Mouse (Mus musculus): ENCODE results near the gene Akap1. TPM values are rescaled to one million over a fixed set of nuclear protein-coding genes. Genes with fewer than 3 reads are reported as not detected.
"Not testable (repeated sequence)": the region's sequence is repeated elsewhere in the genome, so short reads cannot be mapped to it uniquely, and the experiment has no call there.

Gene Akap1
- 102 and 114 TPM in 2 replicates for polyA plus RNA-seq (2012; ENCODE audit: insufficient read depth, insufficient read length, missing spikeins)

DNA sequence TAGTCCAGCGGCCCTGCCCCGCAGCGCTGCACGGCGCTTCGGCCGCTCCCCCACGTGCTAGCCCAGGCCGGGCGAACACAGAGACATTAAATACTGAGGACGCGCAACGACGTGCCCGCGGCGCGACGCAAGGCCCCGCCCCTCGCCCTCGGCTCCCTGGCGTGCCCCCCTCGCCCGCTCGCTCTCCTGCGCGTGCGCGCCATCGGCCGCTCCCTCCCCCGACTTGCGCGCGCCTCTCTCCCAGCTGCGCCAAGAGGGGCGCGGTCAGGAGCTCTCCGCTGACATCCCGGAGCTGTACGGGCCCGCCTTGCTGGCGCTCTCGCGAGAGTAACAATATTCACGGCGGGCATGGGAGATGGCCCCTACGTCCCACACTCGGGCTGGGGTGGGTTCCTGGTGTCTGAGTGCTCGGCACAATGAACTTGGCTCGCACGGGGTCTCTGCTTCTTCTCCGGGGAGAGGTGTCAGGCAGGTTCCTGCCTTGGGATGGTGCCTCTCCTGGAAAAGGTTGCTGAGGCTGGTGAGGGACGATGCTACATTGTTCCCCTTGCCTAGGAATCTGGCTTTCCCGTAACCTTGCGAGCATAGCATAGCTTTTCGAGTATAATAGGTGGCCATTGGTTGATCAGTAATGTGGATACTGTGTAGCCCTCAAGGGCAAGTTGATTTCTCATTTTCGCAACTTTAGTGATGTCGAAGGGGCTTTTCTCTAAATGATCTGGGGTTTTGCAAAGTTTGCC, at the start of gene Akap1:
TSS of gene Akap1 (minus strand) at position 129 of the 740 bp plus-strand sequence.
- peak within 1 kb of the TSS; percentile 83 for H3K4me3 ChIP-seq (ENCODE audit: insufficient read depth, low read depth, low read length)
- H3K27ac ChIP-seq (replicated peaks; ENCODE audit: low read depth, low read length), result peak within 1 kb of the TSS; percentile 94
- peaks cover 2% of the 10 kb centered on the region; the same call in 1 of the 2 replicates for H3K4me1 ChIP-seq (ENCODE audit: control insufficient read depth, insufficient read depth, insufficient read length, low read length)

DNA sequence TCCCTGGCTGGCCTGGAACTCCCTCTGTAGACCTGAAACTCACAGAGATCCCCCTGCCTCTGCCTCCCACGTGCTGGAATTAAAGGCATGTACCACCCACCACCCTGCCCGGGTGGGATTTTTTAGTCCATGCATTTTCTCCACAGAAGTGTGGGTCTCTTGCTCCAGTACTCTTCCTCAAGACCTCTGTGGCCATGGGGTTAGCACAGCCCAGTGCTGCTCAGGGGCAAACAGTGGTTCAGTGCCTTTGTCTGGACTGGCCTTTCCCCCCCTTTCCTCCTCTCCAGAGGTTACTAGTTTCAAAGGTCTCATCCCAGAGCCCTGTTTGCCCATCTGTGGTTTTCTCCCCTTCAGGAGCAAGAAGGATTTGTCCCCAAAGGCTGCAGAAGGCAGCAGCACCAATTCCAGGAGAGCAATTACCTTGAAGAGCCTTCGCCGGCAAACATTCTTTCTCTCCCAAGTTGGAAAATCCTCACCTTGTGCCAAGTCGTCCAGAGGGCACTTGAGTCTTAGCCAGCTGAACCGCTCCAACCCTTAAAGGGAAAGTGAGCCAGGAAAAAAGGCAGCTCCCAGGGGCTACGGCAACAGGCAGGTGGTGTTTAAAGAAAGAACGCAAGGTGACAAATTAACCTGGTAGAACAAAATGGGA, 45.1 kb upstream of the Akap1 start:
- Histone ChIP-seq H3K4me3 (ENCODE audit: insufficient read depth, low read depth, low read length) (no peak overlapping the region), H3K4me1 (ENCODE audit: control insufficient read depth, insufficient read depth, insufficient read length, low read length) (peaks cover 20% of the 10 kb centered on the region), H3K27ac (replicated peaks; ENCODE audit: low read depth, low read length) (peak overlapping the region; percentile 89)

DNA sequence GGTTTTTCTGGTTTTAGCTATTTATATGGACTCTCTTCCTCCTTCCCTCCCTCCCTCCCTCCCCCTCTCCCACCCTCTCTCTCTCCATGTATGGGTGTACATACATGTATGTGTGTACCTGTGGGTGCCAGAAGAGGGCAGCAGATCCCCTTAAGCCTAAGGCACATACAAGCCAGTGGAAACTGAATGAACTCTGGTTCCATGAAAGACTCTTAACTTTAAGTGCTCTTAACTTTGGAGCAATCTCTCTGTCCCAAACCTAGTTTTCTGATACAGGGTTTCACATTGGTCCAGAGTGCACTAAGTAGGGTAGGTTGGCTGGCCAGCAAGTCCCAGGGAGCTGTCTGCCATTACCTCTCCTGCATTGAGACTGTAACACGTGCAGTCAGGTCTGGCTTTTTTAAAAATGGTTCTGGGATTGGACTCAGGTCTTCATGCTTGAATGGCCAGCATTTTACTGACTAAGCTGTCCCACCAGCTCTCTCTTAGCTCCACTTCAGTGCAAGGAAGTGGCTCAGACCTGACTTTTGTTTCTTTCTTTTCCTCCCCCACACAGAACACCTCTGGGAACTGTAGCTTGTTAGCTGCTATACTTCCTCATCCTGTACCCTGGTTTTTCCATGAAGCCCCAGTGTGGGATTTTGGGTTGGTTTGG, 44.3 kb upstream of the Akap1 start:
- Histone ChIP-seq H3K4me1 (ENCODE audit: control insufficient read depth, insufficient read depth, insufficient read length, low read length) (peaks cover 20% of the 10 kb centered on the region), H3K27ac (replicated peaks; ENCODE audit: low read depth, low read length) (peak overlapping the region; percentile 89)

DNA sequence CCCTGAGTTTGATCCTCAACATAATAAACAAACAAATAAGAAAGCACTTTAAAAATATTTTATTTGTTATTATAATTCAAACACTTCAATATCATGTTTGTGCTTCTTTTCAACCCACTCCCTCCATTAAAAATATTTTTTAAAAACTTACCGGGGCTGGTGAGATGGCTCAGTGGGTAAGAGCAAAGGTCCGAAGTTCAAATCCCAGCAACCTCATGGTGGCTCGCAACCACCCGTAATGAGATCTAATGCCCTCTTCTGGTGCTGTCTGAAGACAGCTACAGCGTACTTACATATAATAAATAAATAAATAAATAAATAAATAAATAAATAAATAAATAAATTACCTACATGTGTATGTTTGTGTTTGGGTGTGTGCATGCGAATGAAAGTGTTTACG, 43.5 kb upstream of the Akap1 start:
- Histone ChIP-seq H3K4me1 (ENCODE audit: control insufficient read depth, insufficient read depth, insufficient read length, low read length) (peaks cover 20% of the 10 kb centered on the region), H3K4me3 (ENCODE audit: insufficient read depth, low read depth, low read length) (no peak overlapping the region), H3K27ac (replicated peaks; ENCODE audit: low read depth, low read length) (no peak overlapping the region)

More for the DNA sequence above, 44.3 kb upstream of the Akap1 start:
- H3K4me3 ChIP-seq (ENCODE audit: insufficient read depth, low read depth, low read length), result no peak overlapping the region

DNA sequence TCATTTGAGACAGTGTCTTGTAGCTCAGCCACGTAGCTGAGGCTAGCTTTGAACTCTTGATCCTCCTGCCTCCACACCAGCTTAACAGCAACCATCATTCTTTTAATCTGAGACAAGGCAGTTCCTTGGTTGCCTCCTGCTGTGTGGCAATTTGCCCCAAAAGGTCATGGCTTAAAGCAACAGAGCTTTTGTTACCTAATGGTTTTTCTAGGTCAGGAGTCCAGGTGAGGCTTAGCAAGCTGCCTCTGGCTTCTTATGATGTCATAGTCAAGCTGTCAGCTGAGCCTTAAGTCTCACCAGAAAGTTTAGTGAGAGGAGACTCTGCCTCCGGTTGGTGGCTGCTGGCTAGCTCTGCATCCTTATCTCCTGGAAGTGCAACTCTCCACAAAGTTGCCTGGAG, 41.2 kb upstream of the Akap1 start:
- H3K4me3 ChIP-seq (ENCODE audit: insufficient read depth, low read depth, low read length), result no peak overlapping the region
- H3K27ac ChIP-seq (replicated peaks; ENCODE audit: low read depth, low read length), result peak overlapping the region; percentile 41
- H3K4me1 ChIP-seq (ENCODE audit: control insufficient read depth, insufficient read depth, insufficient read length, low read length), result peaks cover 24% of the 10 kb centered on the region

DNA sequence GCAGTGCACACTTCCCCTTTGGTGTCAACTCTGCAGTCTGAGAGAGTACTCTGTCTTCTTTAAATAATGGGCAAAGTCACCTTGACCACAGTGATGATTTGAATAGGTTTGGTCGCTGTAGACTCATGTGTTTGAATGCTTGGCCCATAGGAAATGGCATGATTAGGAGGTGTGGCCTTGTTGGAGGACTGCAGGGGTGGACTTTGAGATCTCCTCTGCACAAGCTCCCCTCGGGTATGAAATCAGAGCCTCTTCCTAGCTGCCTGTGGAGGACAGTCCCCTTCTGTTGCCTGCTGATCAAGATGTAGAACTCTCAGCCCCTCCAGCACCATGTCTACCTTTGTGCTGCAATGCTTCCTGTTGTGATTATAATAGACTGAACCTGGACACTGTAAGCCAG, 39.7 kb upstream of the Akap1 start:
- Histone ChIP-seq H3K4me1 (ENCODE audit: control insufficient read depth, insufficient read depth, insufficient read length, low read length) (peaks cover 17% of the 10 kb centered on the region), H3K27ac (replicated peaks; ENCODE audit: low read depth, low read length) (no peak overlapping the region), H3K4me3 (ENCODE audit: insufficient read depth, low read depth, low read length) (no peak overlapping the region)

DNA sequence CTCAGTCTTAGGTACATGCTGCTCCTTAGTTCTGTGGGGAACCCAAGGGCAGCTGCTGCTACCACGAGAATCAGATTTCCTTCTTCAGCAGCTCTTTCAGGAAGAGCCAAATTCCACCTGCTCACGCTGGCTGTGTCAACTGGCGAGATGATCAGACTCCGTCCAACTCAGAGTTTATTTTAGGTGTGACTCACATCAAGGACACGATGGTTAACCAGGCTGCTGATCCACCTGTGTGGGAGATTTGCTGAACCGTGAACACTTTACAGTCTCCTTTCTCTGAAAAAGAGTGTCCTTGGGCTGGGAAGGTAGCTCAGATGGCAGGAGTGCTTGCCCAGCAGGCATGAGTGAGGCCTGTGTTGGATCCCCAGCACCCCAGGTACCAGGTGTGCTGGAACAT, 38.4 kb upstream of the Akap1 start:
- Histone ChIP-seq H3K27ac (replicated peaks; ENCODE audit: low read depth, low read length) (peak overlapping the region; percentile 38), H3K4me3 (ENCODE audit: insufficient read depth, low read depth, low read length) (no peak overlapping the region), H3K4me1 (ENCODE audit: control insufficient read depth, insufficient read depth, insufficient read length, low read length) (peaks cover 16% of the 10 kb centered on the region)

DNA sequence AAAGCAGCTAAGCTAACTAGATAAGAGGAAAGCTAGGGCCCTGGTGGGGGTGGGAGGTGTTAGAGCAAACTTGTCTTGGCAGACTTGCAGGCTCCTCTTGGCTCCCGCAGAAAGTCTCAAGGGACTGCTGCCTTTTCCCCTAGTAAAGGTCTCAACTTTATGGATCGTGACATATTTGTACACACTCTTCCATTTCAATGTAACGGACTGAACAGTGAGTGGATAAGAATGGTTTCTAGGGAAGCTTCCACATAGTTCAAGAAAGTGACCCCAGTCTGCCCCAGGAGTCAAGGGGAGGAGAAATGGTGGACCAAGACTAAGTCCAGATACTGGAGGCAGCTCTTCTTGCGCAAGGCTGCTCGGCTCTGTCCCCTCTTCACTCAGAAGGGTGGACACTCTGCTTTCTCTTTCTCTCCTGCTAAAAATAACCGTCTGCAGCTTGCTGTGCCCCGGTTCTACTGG, 37.0 kb upstream of the Akap1 start:
- Histone ChIP-seq H3K27ac (replicated peaks; ENCODE audit: low read depth, low read length) (peak overlapping the region; percentile 99), H3K4me1 (ENCODE audit: control insufficient read depth, insufficient read depth, insufficient read length, low read length) (peaks cover 16% of the 10 kb centered on the region), H3K4me3 (ENCODE audit: insufficient read depth, low read depth, low read length) (0 out of 2 replicates have a peak overlapping the region, but pooled peaks have one; percentile 11)

DNA sequence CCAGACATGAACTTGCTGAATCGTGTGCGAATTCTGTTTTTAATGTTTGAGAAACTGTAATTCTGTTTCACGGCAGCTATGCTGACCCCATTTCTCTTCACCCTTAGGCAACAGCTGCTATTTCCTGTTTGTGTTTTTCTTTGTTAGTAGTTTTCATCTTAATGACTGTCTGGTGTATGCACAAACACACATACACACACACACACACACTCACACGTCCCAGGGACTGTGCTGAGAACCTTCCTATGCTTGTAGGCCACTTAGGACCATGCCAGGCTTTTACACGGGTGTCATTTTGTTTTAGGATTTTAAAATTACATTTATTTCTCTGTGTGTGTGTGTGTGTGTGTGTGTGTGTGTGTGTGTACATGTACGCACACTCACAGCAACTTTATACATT, 35.2 kb upstream of the Akap1 start:
- Histone ChIP-seq H3K4me3 (ENCODE audit: insufficient read depth, low read depth, low read length) (no peak overlapping the region), H3K27ac (replicated peaks; ENCODE audit: low read depth, low read length) (no peak overlapping the region), H3K4me1 (ENCODE audit: control insufficient read depth, insufficient read depth, insufficient read length, low read length) (peaks cover 11% of the 10 kb centered on the region)

DNA sequence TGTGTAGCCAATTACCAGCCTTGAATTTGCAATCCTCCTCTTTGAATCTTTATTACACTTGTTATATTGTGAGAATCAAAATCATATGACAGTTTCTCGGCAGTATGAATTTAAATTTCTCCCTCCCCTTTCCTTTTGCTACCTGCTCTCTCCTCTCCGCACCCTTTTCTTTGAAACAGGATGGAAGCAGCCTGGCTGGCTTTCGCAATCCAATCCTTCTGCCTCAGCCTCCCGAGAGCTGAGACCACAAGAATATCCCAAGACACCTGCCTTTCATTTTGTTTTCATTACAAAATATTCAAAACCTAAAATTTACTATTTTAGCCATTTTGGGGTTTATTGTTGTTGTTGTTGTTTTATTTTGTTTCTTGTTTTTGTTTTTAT, 34.0 kb upstream of the Akap1 start:
- Histone ChIP-seq H3K4me1 (ENCODE audit: control insufficient read depth, insufficient read depth, insufficient read length, low read length) (peaks cover 11% of the 10 kb centered on the region), H3K27ac (replicated peaks; ENCODE audit: low read depth, low read length) (peak overlapping the region; percentile 98), H3K4me3 (ENCODE audit: insufficient read depth, low read depth, low read length) (no peak overlapping the region; the same call in 1 of the 2 replicates)

DNA sequence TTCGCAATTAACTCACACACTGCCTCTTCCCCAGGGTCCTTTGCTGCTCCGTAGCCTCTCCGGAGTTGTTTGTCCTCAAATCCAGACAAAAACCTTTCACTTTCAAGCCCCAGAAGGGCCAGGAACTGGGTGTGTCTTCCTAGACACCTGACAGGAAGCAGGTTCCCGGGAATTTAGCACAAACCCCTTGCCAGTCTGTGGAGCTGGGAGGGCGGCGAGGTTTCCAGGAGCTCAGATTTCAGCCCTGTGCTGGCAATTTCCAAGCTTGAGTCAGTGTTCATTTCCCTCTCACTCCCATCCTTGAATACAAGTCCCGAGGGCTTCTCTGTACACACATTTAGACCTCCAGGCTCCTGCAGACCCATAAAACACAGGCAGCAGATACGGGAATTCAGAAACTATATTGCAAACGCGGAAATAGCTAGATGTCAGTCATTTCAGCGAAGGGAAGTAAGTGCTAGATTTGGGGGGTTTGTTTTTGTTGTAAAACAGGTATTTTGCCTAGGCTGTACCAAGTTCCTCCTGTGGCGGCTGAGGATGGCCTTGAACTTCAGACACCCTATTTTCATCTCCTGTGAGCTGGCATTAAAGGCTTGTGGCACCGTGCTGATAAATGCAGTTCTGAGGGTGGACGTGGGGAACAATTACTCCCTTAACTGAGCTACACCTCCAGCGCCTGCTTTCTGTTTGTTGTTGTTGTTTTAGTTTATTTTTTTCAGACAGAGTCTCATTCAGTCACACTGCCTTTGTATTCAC, 33.4 kb upstream of the Akap1 start:
- Histone ChIP-seq H3K4me1 (ENCODE audit: control insufficient read depth, insufficient read depth, insufficient read length, low read length) (peaks cover 11% of the 10 kb centered on the region), H3K4me3 (ENCODE audit: insufficient read depth, low read depth, low read length) (peak overlapping the region; percentile 62), H3K27ac (replicated peaks; ENCODE audit: low read depth, low read length) (peak overlapping the region; percentile 98)

DNA sequence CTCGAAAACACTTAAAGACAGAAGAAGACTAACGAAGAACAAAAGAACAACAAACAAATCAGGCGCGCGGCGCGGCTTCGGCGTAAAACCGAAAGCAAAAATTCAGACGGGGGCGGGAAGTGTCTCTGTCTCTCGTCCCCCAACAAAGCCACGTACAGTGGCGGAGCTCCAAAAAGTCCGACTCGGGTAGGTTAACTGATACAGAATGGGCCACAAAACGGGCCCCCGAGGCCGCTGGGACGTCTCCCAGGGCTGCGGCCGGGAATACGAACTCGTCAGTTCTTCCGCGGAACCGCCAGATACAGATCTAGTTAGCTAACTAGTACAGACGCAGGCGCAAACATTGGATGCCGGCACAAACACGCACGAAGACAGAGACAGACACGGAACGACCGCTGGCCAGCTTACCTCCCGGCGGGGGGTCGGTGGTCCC, 31.4 kb upstream of the Akap1 start:
- H3K4me3 ChIP-seq (ENCODE audit: insufficient read depth, low read depth, low read length); H3K4me1 ChIP-seq (ENCODE audit: control insufficient read depth, insufficient read depth, insufficient read length, low read length); H3K27ac ChIP-seq (replicated peaks; ENCODE audit: low read depth, low read length): not testable (repeated sequence)

DNA sequence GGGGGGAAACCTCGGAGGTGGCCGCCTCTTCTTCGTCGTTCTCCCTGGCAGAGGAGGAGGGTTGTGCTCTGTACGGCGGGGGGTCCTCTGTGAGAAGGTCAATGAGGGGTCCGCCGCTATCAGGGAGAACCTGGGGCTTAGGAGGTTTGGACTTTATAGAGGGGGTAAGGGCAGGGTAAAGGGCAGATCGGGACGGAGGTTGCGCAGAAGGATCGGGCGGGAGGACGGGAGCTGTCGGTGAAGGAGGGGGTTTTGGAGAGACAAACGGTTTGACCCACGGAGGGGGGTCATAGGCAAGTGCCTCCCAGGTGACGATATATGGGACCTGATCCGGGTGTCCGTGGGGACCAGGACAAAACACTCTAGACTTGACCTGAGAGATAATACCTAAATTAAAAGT, 30.8 kb upstream of the Akap1 start:
- H3K27ac ChIP-seq (replicated peaks; ENCODE audit: low read depth, low read length); H3K4me3 ChIP-seq (ENCODE audit: insufficient read depth, low read depth, low read length); H3K4me1 ChIP-seq (ENCODE audit: control insufficient read depth, insufficient read depth, insufficient read length, low read length): not testable (repeated sequence)

DNA sequence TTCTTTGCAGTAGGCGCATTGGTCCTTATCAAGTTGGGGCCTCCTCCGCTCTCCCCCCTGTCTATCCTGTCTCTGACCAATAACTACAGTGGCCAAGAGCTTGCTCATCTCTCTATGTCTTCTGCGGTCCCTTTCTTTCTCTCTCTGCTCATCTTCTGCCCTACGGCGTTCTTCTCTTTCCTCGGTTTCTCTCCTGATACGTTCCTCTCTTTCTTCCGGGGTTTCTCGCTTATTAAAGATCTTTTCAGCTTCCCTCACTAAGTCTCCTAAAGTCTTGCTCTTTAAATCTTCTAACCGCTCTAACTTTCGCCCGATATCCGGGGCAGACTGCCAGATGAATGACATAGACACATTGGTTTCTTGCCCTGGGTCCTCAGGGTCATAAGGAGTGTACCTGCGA, 29.9 kb upstream of the Akap1 start:
- H3K27ac ChIP-seq (replicated peaks; ENCODE audit: low read depth, low read length); H3K4me1 ChIP-seq (ENCODE audit: control insufficient read depth, insufficient read depth, insufficient read length, low read length); H3K4me3 ChIP-seq (ENCODE audit: insufficient read depth, low read depth, low read length): not testable (repeated sequence)

DNA sequence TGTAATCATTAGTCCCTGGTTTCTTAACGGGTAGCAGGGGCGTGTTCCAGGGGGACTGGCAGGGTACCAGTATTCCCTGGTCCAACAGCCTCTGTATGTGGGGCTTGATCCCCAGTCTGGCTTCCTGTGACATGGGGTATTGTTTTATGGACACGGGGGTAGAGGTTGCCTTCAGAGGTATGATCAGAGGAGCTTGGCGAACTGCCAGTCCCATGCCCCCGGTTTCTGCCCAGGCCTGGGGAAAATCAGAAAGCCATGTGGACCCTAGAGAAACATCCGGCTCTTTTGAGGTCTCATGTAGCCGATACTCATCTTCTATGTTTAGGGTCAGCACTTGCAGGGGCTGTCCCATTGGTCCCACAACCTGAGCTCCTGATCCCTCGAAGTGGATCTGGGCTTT, 29.1 kb upstream of the Akap1 start:
- H3K4me3 ChIP-seq (ENCODE audit: insufficient read depth, low read depth, low read length); H3K27ac ChIP-seq (replicated peaks; ENCODE audit: low read depth, low read length): not testable (repeated sequence)

More for the DNA sequence above, 29.1 kb upstream of the Akap1 start:
- H3K4me1 ChIP-seq (ENCODE audit: control insufficient read depth, insufficient read depth, insufficient read length, low read length), result not testable (repeated sequence)

Measured in brown adipose tissue, adult 24 weeks (tissue).